Mouse (Mus musculus) C2C12 (cell line): ENCODE measurements around the gene Gm36028.

ENCODE experiments used
- CTCF ChIP-seq: IDR thresholded peaks from one replicate; pipeline ENCODE4 v1.5.1; 2011; ENCODE audit not compliant: control insufficient read depth, insufficient read depth, insufficient read length
- USF1 ChIP-seq: IDR thresholded peaks from one replicate; pipeline ENCODE4 v1.6.1; 2011; ENCODE audit warnings: low read depth, mild to moderate bottlenecking, control low read depth, moderate library complexity

- no peak for TF ChIP-seq CTCF
- no peak for TF ChIP-seq USF1
Measured at GRCm38 (mm10) chr16:37812474-37812886, 48.5 kb downstream of the Gm36028 start.
